ENCODE assay signal across 27 mouse cellular contexts in genomic region chr3:107326442-107326841, GRCm38 (mm10). TPM values are rescaled to one million over a fixed set of nuclear protein-coding genes. Genes with fewer than 3 reads are reported as not detected.
"Had no signal": no experiment of that assay in that cellular context is flagged by ENCODE, and none has a peak within 500 bp of the region (broad histone marks: within the 10 kb centered on the region; RNA-seq: fewer than 3 reads in every experiment).

No protein-coding gene starts in this region.

- ATAC-seq: forebrain, embryonic 13.5 days; forebrain, embryonic 14.5 days; forebrain, embryonic 15.5 days; forebrain, embryonic 16.5 days; forebrain, postnatal 0 days had no signal

- H3K4me3 ChIP-seq: embryonic facial prominence, embryonic 10.5 days; embryonic facial prominence, embryonic 12.5 days; embryonic facial prominence, embryonic 13.5 days; embryonic facial prominence, embryonic 15.5 days; forebrain, embryonic 10.5 days; forebrain, embryonic 12.5 days; forebrain, embryonic 15.5 days; gastrocnemius, adult 2 months; heart, adult 2 months; heart, embryonic 10.5 days had no signal

- H3K27ac ChIP-seq: embryonic facial prominence, embryonic 10.5 days; embryonic facial prominence, embryonic 12.5 days; embryonic facial prominence, embryonic 13.5 days; embryonic facial prominence, embryonic 15.5 days; forebrain, embryonic 10.5 days; forebrain, embryonic 12.5 days; forebrain, embryonic 13.5 days; forebrain, embryonic 15.5 days; gastrocnemius, adult 2 months; heart, adult 2 months; heart, embryonic 10.5 days had no signal

- H3K27me3 ChIP-seq: embryonic facial prominence, embryonic 12.5 days; embryonic facial prominence, embryonic 13.5 days; embryonic facial prominence, embryonic 15.5 days; forebrain, embryonic 12.5 days; forebrain, embryonic 13.5 days; forebrain, embryonic 15.5 days had no signal

- H3K9ac ChIP-seq: embryonic facial prominence, embryonic 12.5 days; embryonic facial prominence, embryonic 13.5 days; embryonic facial prominence, embryonic 15.5 days; forebrain, embryonic 12.5 days; forebrain, embryonic 15.5 days; forebrain, postnatal 0 days had no signal

- H3K9me3 ChIP-seq: embryonic facial prominence, embryonic 10.5 days; embryonic facial prominence, embryonic 12.5 days; embryonic facial prominence, embryonic 13.5 days; embryonic facial prominence, embryonic 15.5 days; forebrain, embryonic 10.5 days; forebrain, embryonic 12.5 days; forebrain, embryonic 13.5 days; forebrain, embryonic 15.5 days; heart, embryonic 10.5 days had no signal

- H3K4me2 ChIP-seq: embryonic facial prominence, embryonic 12.5 days; embryonic facial prominence, embryonic 13.5 days; embryonic facial prominence, embryonic 15.5 days; forebrain, embryonic 12.5 days; forebrain, embryonic 15.5 days had no signal

- DNase-seq: cerebellum, postnatal 10 days; cerebellum, postnatal 14 days; cerebellum, postnatal 25 days; cerebellum, postnatal 36 days; embryo, embryonic 11 days; forebrain, postnatal 0 days; gastrocnemius, adult 2 months; gastrocnemius, postnatal 10 days; gastrocnemius, postnatal 14 days; gastrocnemius, postnatal 25 days; gastrocnemius, postnatal 36 days; heart, adult 11 months; heart, adult 18-20 months; heart, adult 2 months had no signal

RNA-seq across cellular contexts. Expression of gene Slc16a4, which starts 35.4 kb away (rescaled TPM):
- total RNA-seq: granulocyte monocyte progenitor cell, adult 5-6 weeks had no signal
- polyA plus RNA-seq: erythroblast, embryonic 14.5 days had no signal
